Mouse (Mus musculus) kidney, embryonic 14.5 days (tissue): ENCODE measurements around the gene Atrnl1. TPM values are rescaled to one million over a fixed set of nuclear protein-coding genes. Genes with fewer than 3 reads are reported as not detected.

Experiments
- ATAC-seq: fragments of 200-750 bp; cut with Nextera tagmentation; 2 replicates; pipeline ENCODE4 v1.8.0; 2017; ENCODE audit warnings: moderate number of reproducible peaks, mild to moderate bottlenecking, moderate TSS enrichment, moderate library complexity; ENCODE audit not compliant: low FRiP score, low TSS enrichment
- H3K27ac ChIP-seq: fragments of 300-500 bp; sonication (generic); 2 replicates; pipeline ENCODE4 v1.5.1; 2014; ENCODE audit warnings: low read depth, mild to moderate bottlenecking, low read length, moderate library complexity, mixed read lengths
- H3K27me3 ChIP-seq: fragments of 300-500 bp; sonication (generic); 2 replicates; pipeline ENCODE4 v1.6.1; 2014; ENCODE audit warnings: mild to moderate bottlenecking, low read length; ENCODE audit not compliant: control insufficient read depth, insufficient read depth
- H3K36me3 ChIP-seq: fragments of 300-500 bp; sonication (generic); 2 replicates; pipeline ENCODE4 v1.6.1; 2014; ENCODE audit warnings: low read length, mixed read lengths; ENCODE audit not compliant: control insufficient read depth, insufficient read depth
- H3K4me1 ChIP-seq: fragments of 300-500 bp; sonication (generic); 2 replicates; pipeline ENCODE4 v1.6.1; 2014; ENCODE audit warnings: low read length, mixed read lengths; ENCODE audit not compliant: control insufficient read depth, insufficient read depth
- H3K4me2 ChIP-seq: fragments of 300-500 bp; sonication (generic); replicated peaks from 2 replicates; pipeline ENCODE4 v1.6.1; 2014; ENCODE audit warnings: low read depth, mild to moderate bottlenecking, low read length
- H3K4me3 ChIP-seq: fragments of 300-500 bp; sonication (generic); 2 replicates; pipeline ENCODE4 v1.5.1; 2014; ENCODE audit warnings: mild to moderate bottlenecking, low read length
- H3K9ac ChIP-seq: fragments of 300-500 bp; sonication (generic); 2 replicates; pipeline ENCODE4 v1.6.1; 2014; ENCODE audit warnings: low read depth, mild to moderate bottlenecking, low read length, moderate library complexity
- H3K9me3 ChIP-seq: fragments of 300-500 bp; sonication (generic); 2 replicates; pipeline ENCODE4 v1.6.1; 2016; ENCODE audit warnings: low read length; ENCODE audit not compliant: control insufficient read depth
- WGBS: fragments of 180-500 bp; shearing (Covaris S2); extraction: QIAGEN DNeasy Blood & Tissue Kit; methylation state at CpG from one replicate; pipeline ENCODE4 v1.1.7; 2014; 5-methylcytosine and 5-hydroxymethylcytosine counted together
- polyA plus RNA-seq: library from polyadenylated mRNA; unstranded; fragments of >200 nt; fragmentation: Nextera tagmentation; extraction: Ambion mirVana; gene quantifications from 2 replicates; pipeline ENCODE4 v1.2.1, GENCODE M21; 2014

Atrnl1 gene
- polyA plus RNA-seq, 1 experiment from 2014 or later, result 10.5 TPM

GRCm38 (mm10) chr19:58118141-58118835 is 507.5 kb downstream of the Atrnl1 start:
- WGBS, result 91% methylated on average over 19 of the region's 19 CpGs
- H3K27me3 ChIP-seq, result no peaks in the 10 kb centered on the region
- peaks cover 26% of the 10 kb centered on the region for H3K4me1 ChIP-seq
- ATAC-seq, result no peak
- H3K27ac ChIP-seq, result no peak overlapping the region
- H3K36me3 ChIP-seq, result no peaks in the 10 kb centered on the region
- no peak overlapping the region for H3K4me2 ChIP-seq
- no peak overlapping the region for H3K9ac ChIP-seq
- no peaks in the 10 kb centered on the region for H3K9me3 ChIP-seq
- no peak overlapping the region for H3K4me3 ChIP-seq

- Histone ChIP-seq H3K9me3 (no peaks in the 10 kb centered on the region), H3K4me3 (no peak overlapping the region), H3K9ac (no peak overlapping the region), H3K36me3 (no peaks in the 10 kb centered on the region), H3K4me2 (no peak overlapping the region), H3K27ac (no peak overlapping the region), H3K27me3 (no peaks in the 10 kb centered on the region), H3K4me1 (peaks cover 26% of the 10 kb centered on the region)
- no peak for ATAC-seq
- 52% methylated on average over 11 of the region's 11 CpGs for WGBS
Measured at GRCm38 (mm10) chr19:58118864-58119263, 508.0 kb downstream of the Atrnl1 start.

DNA sequence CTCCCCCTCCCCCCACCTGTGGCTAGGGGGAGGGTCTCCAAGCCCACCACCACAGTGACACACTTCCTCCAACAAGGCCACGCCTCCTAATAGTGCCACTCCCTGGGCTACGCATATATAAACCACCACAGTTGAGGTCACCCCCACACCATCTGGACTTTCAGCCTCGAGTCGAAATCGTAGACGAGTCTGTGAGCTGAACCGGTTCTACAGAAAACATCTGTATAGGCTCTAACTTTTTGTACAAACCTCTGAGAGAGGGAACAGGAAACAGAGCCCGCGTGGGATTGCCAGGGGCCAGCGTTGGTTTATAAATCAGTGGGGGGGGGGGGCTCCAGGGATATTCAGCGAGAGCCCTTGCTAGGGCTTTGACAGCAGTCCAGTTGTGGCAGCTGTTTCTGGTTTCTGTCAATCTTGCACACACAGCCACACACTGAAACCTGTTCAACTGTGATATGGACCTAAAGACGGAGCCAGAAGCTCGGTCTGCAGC is 508.9 kb downstream of the Atrnl1 start:
- no peak overlapping the region for H3K9ac ChIP-seq
- H3K27me3 ChIP-seq, result no peaks in the 10 kb centered on the region
- H3K4me3 ChIP-seq, result no peak overlapping the region
- no peaks in the 10 kb centered on the region for H3K9me3 ChIP-seq
- H3K4me2 ChIP-seq, result peak overlapping the region; percentile 24; the same call in 1 of the 2 replicates
- no peak overlapping the region; the same call in 1 of the 2 replicates for H3K27ac ChIP-seq
- WGBS, result 8% methylated on average over 13 of the region's 13 CpGs
- H3K4me1 ChIP-seq, result peaks cover 26% of the 10 kb centered on the region
- no peaks in the 10 kb centered on the region for H3K36me3 ChIP-seq
- ATAC-seq, result peak; percentile 87

DNA sequence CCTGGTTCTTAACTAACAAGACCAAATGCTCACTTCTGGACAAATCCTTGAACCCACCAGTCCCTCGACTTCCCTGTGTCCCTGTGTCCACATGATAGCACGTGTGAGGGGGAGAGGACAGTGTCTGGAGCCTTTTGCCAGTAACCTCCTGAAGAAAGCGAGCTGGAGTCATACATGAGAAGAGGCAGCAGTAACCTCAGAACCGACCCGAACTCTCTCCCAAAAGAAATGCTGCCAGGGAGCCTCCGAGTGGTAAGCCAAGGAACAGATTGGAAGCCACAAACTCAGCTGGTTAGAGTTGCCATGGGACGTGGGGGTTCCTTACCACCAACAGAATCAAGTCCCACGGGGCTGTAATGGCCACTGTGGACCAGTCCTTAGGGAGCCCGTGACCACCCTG is 509.8 kb downstream of the Atrnl1 start:
- ATAC-seq, result no peak
- no peaks in the 10 kb centered on the region for H3K9me3 ChIP-seq
- WGBS, result 82% methylated on average over 9 of the region's 9 CpGs
- no peaks in the 10 kb centered on the region for H3K27me3 ChIP-seq
- no peak overlapping the region for H3K4me2 ChIP-seq
- H3K4me3 ChIP-seq, result no peak overlapping the region
- no peaks in the 10 kb centered on the region for H3K36me3 ChIP-seq
- no peak overlapping the region for H3K27ac ChIP-seq
- H3K9ac ChIP-seq, result no peak overlapping the region
- H3K4me1 ChIP-seq, result peaks cover 28% of the 10 kb centered on the region

DNA sequence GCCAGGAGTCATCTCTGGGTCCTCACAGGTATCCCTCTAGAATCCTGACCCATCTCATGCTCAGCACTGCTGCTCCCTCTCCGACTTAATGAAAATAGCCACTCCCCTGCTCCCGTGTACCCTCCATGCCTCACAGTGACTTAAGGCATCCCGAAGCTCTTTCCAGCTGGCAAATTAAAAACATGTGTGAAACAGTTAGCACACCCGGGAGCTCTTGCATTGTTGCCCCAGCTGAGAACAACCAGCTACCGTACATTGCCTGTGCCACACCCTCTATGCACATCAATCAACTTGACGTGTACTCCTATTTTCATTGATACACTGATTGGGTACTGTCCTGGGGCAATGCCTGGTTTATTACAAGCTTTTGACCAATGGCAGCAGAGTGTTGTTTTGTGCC is 510.8 kb downstream of the Atrnl1 start:
- Histone ChIP-seq H3K4me3 (no peak overlapping the region), H3K36me3 (no peaks in the 10 kb centered on the region), H3K27me3 (no peaks in the 10 kb centered on the region), H3K4me2 (no peak overlapping the region), H3K27ac (no peak overlapping the region), H3K9ac (no peak overlapping the region), H3K4me1 (peaks cover 28% of the 10 kb centered on the region), H3K9me3 (no peaks in the 10 kb centered on the region)
- WGBS, result 55% methylated on average over 6 of the region's 6 CpGs
- ATAC-seq, result no peak

DNA sequence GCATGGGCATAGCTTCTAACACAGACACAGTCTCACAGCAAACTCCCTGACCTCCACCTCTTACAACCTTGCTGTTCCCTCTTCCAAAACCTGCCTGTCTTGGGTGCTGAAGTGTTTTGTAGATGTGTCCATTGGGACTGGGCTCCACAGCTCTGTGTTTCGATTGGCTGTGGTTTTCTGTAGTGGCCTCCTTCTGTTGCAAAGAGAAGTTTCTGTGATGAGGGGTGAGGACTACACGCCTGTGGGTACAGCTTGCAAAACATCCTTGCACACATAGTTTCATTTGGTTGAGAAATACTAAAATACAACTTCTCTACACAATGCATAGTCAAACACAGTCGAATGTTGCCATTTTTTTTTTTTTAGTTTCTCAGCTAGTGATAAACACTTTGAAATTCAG is 512.8 kb downstream of the Atrnl1 start:
- WGBS, result 88% methylated on average over 3 of the region's 3 CpGs
- peaks cover 23% of the 10 kb centered on the region for H3K4me1 ChIP-seq
- H3K27ac ChIP-seq, result no peak overlapping the region
- H3K4me3 ChIP-seq, result no peak overlapping the region
- no peaks in the 10 kb centered on the region for H3K27me3 ChIP-seq
- no peak for ATAC-seq
- H3K9me3 ChIP-seq, result no peaks in the 10 kb centered on the region
- H3K4me2 ChIP-seq, result no peak overlapping the region
- no peak overlapping the region for H3K9ac ChIP-seq
- no peaks in the 10 kb centered on the region for H3K36me3 ChIP-seq

DNA sequence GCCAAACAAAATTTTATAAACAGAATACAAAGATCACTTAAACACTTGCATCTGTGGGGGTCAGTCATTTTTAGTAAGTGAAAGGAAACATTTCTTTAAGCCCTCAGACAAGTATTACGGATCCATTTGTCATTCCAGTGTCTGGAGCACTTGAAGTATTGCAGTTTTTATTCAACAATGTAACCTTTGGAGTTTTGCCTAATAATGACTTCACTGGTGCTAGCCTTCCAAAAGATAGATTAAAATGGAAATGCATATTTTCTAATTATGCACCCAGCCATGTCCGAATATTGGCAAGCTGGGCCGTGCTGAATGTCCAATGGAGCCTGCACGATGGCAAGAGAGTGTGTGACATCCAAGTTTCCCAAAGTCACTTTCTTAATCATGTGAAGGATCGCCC is 513.7 kb downstream of the Atrnl1 start:
- Histone ChIP-seq H3K9ac (no peak overlapping the region), H3K36me3 (no peaks in the 10 kb centered on the region), H3K4me3 (no peak overlapping the region), H3K9me3 (peaks cover 2% of the 10 kb centered on the region; the same call in 1 of the 2 replicates), H3K27ac (no peak overlapping the region), H3K4me1 (peaks cover 17% of the 10 kb centered on the region), H3K27me3 (no peaks in the 10 kb centered on the region), H3K4me2 (peak overlapping the region; percentile 26; the same call in 1 of the 2 replicates)
- 38% methylated on average over 5 of the region's 5 CpGs for WGBS
- ATAC-seq, result no peak

DNA sequence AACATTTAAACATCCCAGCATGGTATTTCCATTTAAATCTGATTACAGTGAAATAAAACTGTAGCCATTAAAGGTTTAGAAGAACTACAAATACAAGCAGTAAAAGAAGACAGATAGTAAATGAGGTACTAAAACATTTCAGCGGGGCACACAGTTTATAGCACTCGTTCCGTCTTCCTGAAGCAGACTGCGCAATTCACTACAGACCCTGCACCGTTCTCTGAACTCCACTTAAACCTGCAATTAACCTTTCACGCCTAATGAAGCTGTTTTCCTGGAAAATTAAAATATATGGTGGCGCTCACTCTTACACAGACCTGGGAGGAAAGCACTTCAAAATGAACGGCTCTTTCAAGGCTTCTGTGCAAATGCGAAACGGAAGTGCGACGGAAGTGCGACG is 514.2 kb downstream of the Atrnl1 start:
- Histone ChIP-seq H3K4me2 (peak overlapping the region; percentile 26), H3K9ac (no peak overlapping the region), H3K36me3 (no peaks in the 10 kb centered on the region), H3K27me3 (no peaks in the 10 kb centered on the region), H3K9me3 (peaks cover 5% of the 10 kb centered on the region; the same call in 1 of the 2 replicates), H3K4me1 (peaks cover 13% of the 10 kb centered on the region), H3K27ac (no peak overlapping the region), H3K4me3 (no peak overlapping the region)
- WGBS, result 13% methylated on average over 14 of the region's 14 CpGs
- ATAC-seq, result peak; percentile 75

DNA sequence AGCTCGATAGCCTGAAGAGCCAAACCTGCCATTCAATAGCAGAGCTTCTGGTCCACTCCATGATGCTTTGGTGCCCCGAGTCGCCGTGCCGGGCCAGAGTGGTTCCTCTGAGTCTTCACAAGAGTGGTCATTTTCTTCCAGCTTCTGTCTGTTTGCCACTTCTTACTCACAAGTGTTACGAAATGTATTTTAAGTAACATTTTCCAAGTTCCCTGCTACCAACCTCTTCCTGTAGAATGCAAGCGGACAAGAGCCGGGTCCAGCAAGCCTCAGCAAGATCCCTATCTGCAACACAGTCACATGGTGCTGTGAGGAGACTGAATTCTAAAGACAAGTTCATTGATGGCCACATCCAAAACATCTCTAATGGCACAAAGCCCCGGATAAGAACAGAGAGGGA is 521.1 kb downstream of the Atrnl1 start:
- Histone ChIP-seq H3K9ac (no peak overlapping the region), H3K9me3 (peaks cover 5% of the 10 kb centered on the region; the same call in 1 of the 2 replicates), H3K4me1 (no peaks in the 10 kb centered on the region), H3K36me3 (no peaks in the 10 kb centered on the region; the same call in 1 of the 2 replicates), H3K27ac (no peak overlapping the region), H3K4me2 (no peak overlapping the region), H3K27me3 (no peaks in the 10 kb centered on the region), H3K4me3 (no peak overlapping the region)
- no peak for ATAC-seq
- 89% methylated on average over 9 of the region's 9 CpGs for WGBS
